Mouse (Mus musculus): ENCODE data around the gene Prdx5.

Prdx5 gene

GRCm38 (mm10) chr19:6909507-6910289 is at the start of gene Prdx5, which contains the start of gene Trmt112:
Prdx5 (minus strand) TSS chr19:6910106.
Trmt112 (plus strand) TSS chr19:6909698.
- DNase-seq (ENCODE audit: low spot score in 2 of 2) = peak; percentile 80 to 82

- no peak for DNase-seq (ENCODE audit: low spot score in 2 of 2)
These were observed 46.6 kb upstream of the Prdx5 start for GRCm38 (mm10) chr19:6956461-6956860.

- DNase-seq (ENCODE audit: low spot score in 2 of 2) = no peak
These were observed 45.5 kb upstream of the Prdx5 start for GRCm38 (mm10) chr19:6955424-6955823.

GRCm38 (mm10) chr19:6954046-6954445 is 44.1 kb upstream of the Prdx5 start:
- DNase-seq (ENCODE audit: low spot score in 2 of 2) = no peak

- no peak for DNase-seq (ENCODE audit: low spot score in 2 of 2)
These were observed 42.8 kb upstream of the Prdx5 start for GRCm38 (mm10) chr19:6952712-6953037.

GRCm38 (mm10) chr19:6951994-6952711 is 42.2 kb upstream of the Prdx5 start:
- DNase-seq (ENCODE audit: low spot score in 2 of 2) = peak; percentile 50 to 53

GRCm38 (mm10) chr19:6951381-6951968 is 41.6 kb upstream of the Prdx5 start:
- DNase-seq (ENCODE audit: low spot score in 2 of 2) = peak; percentile 80 to 82

- peak; percentile 39 to 47 for DNase-seq (ENCODE audit: low spot score in 2 of 2)
These were observed 40.8 kb upstream of the Prdx5 start for GRCm38 (mm10) chr19:6950613-6951153.

GRCm38 (mm10) chr19:6949951-6950350 is 40.0 kb upstream of the Prdx5 start:
- no peak for DNase-seq (ENCODE audit: low spot score in 2 of 2)

GRCm38 (mm10) chr19:6949532-6949931 is 39.6 kb upstream of the Prdx5 start:
- no peak for DNase-seq (ENCODE audit: low spot score in 2 of 2)

- DNase-seq (ENCODE audit: low spot score in 2 of 2) = no peak
These were observed 38.3 kb upstream of the Prdx5 start for GRCm38 (mm10) chr19:6948186-6948585.

GRCm38 (mm10) chr19:6947742-6948141 is 37.8 kb upstream of the Prdx5 start:
- no peak for DNase-seq (ENCODE audit: low spot score in 2 of 2)

- DNase-seq (ENCODE audit: low spot score in 2 of 2) = no peak
These were observed 33.8 kb upstream of the Prdx5 start for GRCm38 (mm10) chr19:6943709-6944108.

- no peak for DNase-seq (ENCODE audit: low spot score in 2 of 2)
These were observed 32.9 kb upstream of the Prdx5 start for GRCm38 (mm10) chr19:6942764-6943163.

GRCm38 (mm10) chr19:6942249-6942691 is 32.4 kb upstream of the Prdx5 start, which contains the start of gene Gpr137:
Gpr137 (minus strand) TSS chr19:6942480.
- DNase-seq (ENCODE audit: low spot score in 2 of 2) = peak; percentile 89

GRCm38 (mm10) chr19:6941372-6942248 is 31.7 kb upstream of the Prdx5 start, which contains the start of gene Bad:
Bad (plus strand) TSS chr19:6941861.
- peak; percentile 90 to 92 for DNase-seq (ENCODE audit: low spot score in 2 of 2)

- no peak for DNase-seq (ENCODE audit: low spot score in 2 of 2)
These were observed 30.8 kb upstream of the Prdx5 start for GRCm38 (mm10) chr19:6940396-6941351.

- DNase-seq (ENCODE audit: low spot score in 2 of 2) = no peak
These were observed 29.4 kb upstream of the Prdx5 start for GRCm38 (mm10) chr19:6939106-6940002.
